Mouse (Mus musculus): ENCODE measurements around the gene Gtpbp10. TPM values are rescaled to one million over a fixed set of nuclear protein-coding genes. Genes with fewer than 3 reads are reported as not detected.

Gene Gtpbp10
- total and polyA plus RNA-seq, 3 experiments, result 0.94 to 13.4 (median 11.1) TPM

GRCm38 (mm10) chr5:5501583-5501982 lies 57.8 kb downstream of the Gtpbp10 start:
- peak; percentile 23 for DNase-seq

DNA sequence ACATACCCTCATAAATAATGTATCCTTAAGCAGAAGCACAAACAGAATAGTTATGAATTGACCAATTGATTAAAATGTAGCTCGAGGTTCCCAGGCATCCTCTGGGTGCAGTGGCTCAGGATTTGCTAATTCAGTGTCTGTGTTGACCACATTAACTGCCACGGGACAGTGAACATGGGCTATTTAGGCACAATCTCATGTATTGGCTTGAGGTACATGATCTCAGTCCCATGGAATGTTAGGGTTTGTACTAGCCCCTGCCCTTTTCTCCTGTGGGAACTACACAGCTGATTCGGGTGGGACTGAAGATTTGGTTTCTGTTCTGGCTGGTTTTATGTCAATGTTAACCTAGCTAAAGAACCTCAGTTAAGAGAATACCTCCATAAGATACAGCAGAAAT lies 62.9 kb downstream of the Gtpbp10 start:
- DNase-seq, result no peak

DNA sequence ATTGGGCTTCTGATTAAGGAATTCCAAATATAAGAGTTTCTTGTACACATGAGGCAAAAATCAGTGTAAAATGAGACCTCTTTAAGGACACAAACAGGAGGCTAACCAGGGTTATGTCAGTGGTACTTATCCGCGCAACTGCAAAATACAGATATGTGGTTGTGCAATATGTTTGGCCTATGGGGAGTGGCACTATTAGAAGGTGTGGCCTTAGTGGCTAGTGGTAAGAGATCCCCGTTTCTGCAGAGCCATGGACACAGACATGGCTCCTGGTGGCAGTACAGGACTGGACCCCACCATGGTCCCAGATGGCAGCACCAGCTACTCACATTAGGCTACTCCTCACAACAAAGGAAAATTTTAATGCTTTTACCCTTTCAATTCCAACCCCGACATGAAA lies 64.3 kb downstream of the Gtpbp10 start:
- no peak for DNase-seq

- peak; percentile 28 for DNase-seq
Measured at GRCm38 (mm10) chr5:5494269-5495005, 64.9 kb downstream of the Gtpbp10 start.

- no peak for DNase-seq
Measured at GRCm38 (mm10) chr5:5492163-5492562, 67.2 kb downstream of the Gtpbp10 start.

Other genes starting within 250 kb of the Gtpbp10 start
- gene Cdk14, start 139.2 kb downstream of the Gtpbp10 start, total RNA-seq (2021), result 10 to 100 TPM; 11.4 to 12.3 TPM
- 0.66 and 0.74 TPM in 2 replicates for gene Cdk14, start 139.2 kb downstream of the Gtpbp10 start, polyA plus RNA-seq (2012; rRNA removed)
- not detected for gene 1700015F17Rik, start 80.4 kb downstream of the Gtpbp10 start, total RNA-seq (2021)
- not detected in 2 replicates for gene 1700015F17Rik, start 80.4 kb downstream of the Gtpbp10 start, polyA plus RNA-seq (2012; rRNA removed)
- 10 to 100 TPM; 18.2 to 23.7 TPM for gene Cldn12, start 44.6 kb downstream of the Gtpbp10 start, total RNA-seq (2021)
- 10.7 and 13.8 TPM in 2 replicates for gene Cldn12, start 44.6 kb downstream of the Gtpbp10 start, polyA plus RNA-seq (2012; rRNA removed)
- not detected for gene Gm8773, start 14.3 kb upstream of the Gtpbp10 start, total RNA-seq (2021)
- gene Gm8773, start 14.3 kb upstream of the Gtpbp10 start, polyA plus RNA-seq (2012; rRNA removed), result not detected in 2 replicates
- 1 to 10 TPM; 7.9 to 8.9 TPM for gene Cfap69, start 104.7 kb upstream of the Gtpbp10 start, total RNA-seq (2021)
- 2.2 and 4.6 TPM in 2 replicates for gene Cfap69, start 104.7 kb upstream of the Gtpbp10 start, polyA plus RNA-seq (2012; rRNA removed)
- gene Steap2, start 135.0 kb upstream of the Gtpbp10 start, total RNA-seq (2021), result 10 to 100 TPM; 34.1 to 53.0 TPM
- 16.7 and 24.0 TPM in 2 replicates for gene Steap2, start 135.0 kb upstream of the Gtpbp10 start, polyA plus RNA-seq (2012; rRNA removed)
- 10 to 100 TPM; 25.8 to 38.0 TPM for gene Steap1, start 189.8 kb upstream of the Gtpbp10 start, total RNA-seq (2021)
- 6.3 and 6.8 TPM in 2 replicates for gene Steap1, start 189.8 kb upstream of the Gtpbp10 start, polyA plus RNA-seq (2012; rRNA removed)